Mouse (Mus musculus) lung, adult 2 months (tissue): ENCODE results near the gene Arrb2.

Experiments
- CTCF ChIP-seq: fragments of 200-500 bp; IDR thresholded peaks from 2 replicates; pipeline ENCODE4 v1.5.1; 2011; ENCODE audit warnings: mild to moderate bottlenecking, low read length, control low read depth; ENCODE audit not compliant: insufficient read depth
- POLR2A ChIP-seq: fragments of 200-500 bp; IDR thresholded peaks from 2 replicates; pipeline ENCODE4 v1.6.1; 2011; ENCODE audit warnings: low read depth, mild to moderate bottlenecking, control low read depth, low read length, borderline replicate concordance; ENCODE audit errors: extremely low read depth

DNA sequence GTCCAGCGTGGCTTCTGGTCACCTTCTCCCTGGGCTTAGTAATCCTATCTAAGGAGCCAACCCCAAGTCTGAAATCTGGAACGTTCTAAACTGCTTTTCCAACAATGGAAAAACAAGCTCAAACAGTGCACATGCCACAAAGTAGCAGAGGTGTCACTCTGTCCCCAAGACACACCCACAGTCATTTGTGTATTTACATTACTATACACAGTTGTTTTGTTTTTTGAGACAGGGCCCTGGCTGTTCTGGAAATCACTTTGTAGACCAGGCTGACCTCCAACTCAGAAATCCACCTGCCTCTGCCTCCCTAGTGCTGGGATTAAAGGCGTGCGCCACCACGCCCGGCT lies 22.2 kb upstream of the Arrb2 start:
- no peak for TF ChIP-seq POLR2A
- no peak for TF ChIP-seq CTCF
